Mouse (Mus musculus): ENCODE results near the gene Sema4f.

GRCm38 (mm10) chr6:82921426-82922224 lies 17.9 kb downstream of the Sema4f start:
- TF ChIP-seq CTCF (IDR thresholded peaks at IDR 0.05; ENCODE audit: low read depth, low read length) (no peak), POLR2A (IDR thresholded peaks at IDR 0.05; ENCODE audit: insufficient read depth, low read length) (no peak), EP300 (IDR thresholded peaks at IDR 0.05; ENCODE audit: insufficient read depth, low read depth, low read length) (no peak)
